Mouse (Mus musculus) myocyte (in vitro differentiated cells): ENCODE results near the gene Camta1. TPM values are rescaled to one million over a fixed set of nuclear protein-coding genes. Genes with fewer than 3 reads are reported as not detected.

Experiments used
- H3K27me3 ChIP-seq: one replicate; pipeline ENCODE4 v1.6.1; 2011; ENCODE audit not compliant: control insufficient read depth, insufficient read depth, insufficient read length
- H3K36me3 ChIP-seq: one replicate; pipeline ENCODE4 v1.6.1; 2011; ENCODE audit not compliant: control insufficient read depth, insufficient read depth
- H3K4me2 ChIP-seq: one replicate; pipeline ENCODE4 v1.6.1; 2011; ENCODE audit warnings: low read depth, control low read depth
- H3K4me3 ChIP-seq: one replicate; pipeline ENCODE4 v1.5.1; 2011; ENCODE audit warnings: mild to moderate bottlenecking, control low read depth, moderate library complexity
- H3K79me2 ChIP-seq: one replicate; pipeline ENCODE4 v1.6.1; 2011; ENCODE audit not compliant: control insufficient read depth, insufficient read depth
- H3ac ChIP-seq: one replicate; pipeline ENCODE4 v1.6.1; 2011; ENCODE audit not compliant: control insufficient read depth, insufficient read length
- CEBPB ChIP-seq: IDR thresholded peaks from 2 replicates; pipeline ENCODE4 v1.6.1; 2011; ENCODE audit warnings: mild to moderate bottlenecking, moderate library complexity; ENCODE audit not compliant: poor library complexity, insufficient read depth, severe bottlenecking
- E2F4 ChIP-seq: IDR thresholded peaks from one replicate; pipeline ENCODE4 v1.6.1; 2011; ENCODE audit warnings: mild to moderate bottlenecking, control low read depth, moderate library complexity; ENCODE audit not compliant: insufficient read depth
- MAX ChIP-seq: IDR thresholded peaks from one replicate; pipeline ENCODE4 v1.6.1; 2011; ENCODE audit warnings: low read depth, mild to moderate bottlenecking, control low read depth
- MYOD1 ChIP-seq, 3 experiments: IDR thresholded peaks; one replicate each; pipeline ENCODE4 v1.6.1; 2011; ENCODE audit warnings: control low read depth in 2 of 3, low read depth in 2 of 3, mild to moderate bottlenecking in 2 of 3, moderate library complexity in 1 of 3; ENCODE audit not compliant: insufficient read length in 2 of 3, control insufficient read depth in 1 of 3
- MYOG ChIP-seq, 3 experiments: IDR thresholded peaks; one replicate each; pipeline ENCODE4 v1.6.1; 2011; ENCODE audit warnings: control low read depth in 2 of 3, low read depth in 2 of 3, mild to moderate bottlenecking in 2 of 3; ENCODE audit not compliant: insufficient read length in 2 of 3, control insufficient read depth in 1 of 3, insufficient read depth in 1 of 3
- POLR2A ChIP-seq: IDR thresholded peaks from one replicate; pipeline ENCODE4 v1.6.1; 2011; ENCODE audit warnings: low read depth, mild to moderate bottlenecking, control low read depth, moderate library complexity; ENCODE audit not compliant: insufficient read length
- POLR2AphosphoS2 ChIP-seq: IDR thresholded peaks from one replicate; pipeline ENCODE4 v1.6.1; 2011; ENCODE audit warnings: low read depth, control low read depth; ENCODE audit not compliant: insufficient read length
- REST ChIP-seq: IDR thresholded peaks from one replicate; pipeline ENCODE4 v1.6.1; 2011; ENCODE audit warnings: mild to moderate bottlenecking, control low read depth, moderate library complexity; ENCODE audit not compliant: insufficient read depth, insufficient read length
- SRF ChIP-seq: IDR thresholded peaks from one replicate; pipeline ENCODE4 v1.6.1; 2011; ENCODE audit warnings: low read depth; ENCODE audit not compliant: control insufficient read depth, insufficient read length
- TCF12 ChIP-seq: IDR thresholded peaks from one replicate; pipeline ENCODE4 v1.6.1; 2011; ENCODE audit warnings: mild to moderate bottlenecking, control low read depth; ENCODE audit not compliant: poor library complexity, insufficient read depth, severe bottlenecking
- TCF3 ChIP-seq: IDR thresholded peaks from one replicate; pipeline ENCODE4 v1.6.1; 2011; ENCODE audit warnings: low read depth, control low read depth; ENCODE audit not compliant: insufficient read length
- USF1 ChIP-seq: IDR thresholded peaks from one replicate; pipeline ENCODE4 v1.6.1; 2011; ENCODE audit warnings: low read depth, mild to moderate bottlenecking, control low read depth, moderate library complexity
- polyA plus RNA-seq: library from polyadenylated mRNA; unstranded; fragments of >200 nt; fragmentation: generic; extraction: Trizol; gene quantifications from one replicate; pipeline ENCODE4 v1.2.1, GENCODE M21; 2012; ENCODE audit warnings: missing spikeins

Camta1 gene
- polyA plus RNA-seq, 1 experiment = 40.6 TPM

- Histone ChIP-seq H3K27me3 (peaks cover 6% of the 10 kb centered on the region), H3K36me3 (no peaks in the 10 kb centered on the region), H3K4me3 (no peak overlapping the region), H3ac (no peak overlapping the region), H3K79me2 (no peaks in the 10 kb centered on the region), H3K4me2 (no peak overlapping the region)
- TF ChIP-seq E2F4 = no peak
- no peak for TF ChIP-seq MYOG (IDR thresholded peaks at IDR 0.05; ENCODE audit: control insufficient read depth in 1 of 3, insufficient read depth in 1 of 3, insufficient read length in 2 of 3, low read depth in 2 of 3)
- TF ChIP-seq TCF12 = no peak
- no peak for TF ChIP-seq MYOD1 (IDR thresholded peaks at IDR 0.05; ENCODE audit: control insufficient read depth in 1 of 3, insufficient read length in 2 of 3, low read depth in 2 of 3)
- no peak for TF ChIP-seq CEBPB
- TF ChIP-seq POLR2AphosphoS2 = no peak
- no peak for TF ChIP-seq SRF
- no peak for TF ChIP-seq MAX
- TF ChIP-seq POLR2A = no peak
- no peak for TF ChIP-seq TCF3
- no peak for TF ChIP-seq USF1
- TF ChIP-seq REST = no peak
These were observed 224.3 kb downstream of the Camta1 start for GRCm38 (mm10) chr4:151637348-151637747.

- Histone ChIP-seq H3K36me3 (no peaks in the 10 kb centered on the region), H3K79me2 (no peaks in the 10 kb centered on the region), H3ac (no peak overlapping the region), H3K27me3 (peaks cover under 1% of the 10 kb centered on the region), H3K4me3 (no peak overlapping the region), H3K4me2 (peak overlapping the region; percentile 42)
- TF ChIP-seq USF1 (no peak), POLR2A (no peak), MAX (no peak), MYOD1 (IDR thresholded peaks at IDR 0.05; ENCODE audit: control insufficient read depth in 1 of 3, insufficient read length in 2 of 3, low read depth in 2 of 3) (no peak), SRF (no peak), POLR2AphosphoS2 (no peak), REST (no peak), TCF3 (no peak), MYOG (IDR thresholded peaks at IDR 0.05; ENCODE audit: control insufficient read depth in 1 of 3, insufficient read depth in 1 of 3, insufficient read length in 2 of 3, low read depth in 2 of 3) (no peak), CEBPB (no peak), TCF12 (no peak), E2F4 (no peak)
These were observed 226.9 kb downstream of the Camta1 start for GRCm38 (mm10) chr4:151634771-151635170.

GRCm38 (mm10) chr4:151633795-151634194, 227.9 kb downstream of the Camta1 start:
- no peak for TF ChIP-seq MYOD1 (IDR thresholded peaks at IDR 0.05; ENCODE audit: control insufficient read depth in 1 of 3, insufficient read length in 2 of 3, low read depth in 2 of 3)
- TF ChIP-seq MYOG (IDR thresholded peaks at IDR 0.05; ENCODE audit: control insufficient read depth in 1 of 3, insufficient read depth in 1 of 3, insufficient read length in 2 of 3, low read depth in 2 of 3) = no peak
- TF ChIP-seq TCF12 = no peak
- H3K4me3 ChIP-seq = no peak overlapping the region
- no peaks in the 10 kb centered on the region for H3K36me3 ChIP-seq
- peaks cover 1% of the 10 kb centered on the region for H3K27me3 ChIP-seq
- H3K4me2 ChIP-seq = no peak overlapping the region
- no peak overlapping the region for H3ac ChIP-seq
- no peaks in the 10 kb centered on the region for H3K79me2 ChIP-seq

GRCm38 (mm10) chr4:151632321-151632720, 229.4 kb downstream of the Camta1 start:
- no peaks in the 10 kb centered on the region for H3K36me3 ChIP-seq
- peaks cover 5% of the 10 kb centered on the region for H3K27me3 ChIP-seq
- no peak overlapping the region for H3ac ChIP-seq
- TF ChIP-seq MAX (no peak), POLR2AphosphoS2 (no peak), TCF3 (no peak), MYOD1 (IDR thresholded peaks at IDR 0.05; ENCODE audit: control insufficient read depth in 1 of 3, insufficient read length in 2 of 3, low read depth in 2 of 3) (no peak), USF1 (no peak), E2F4 (no peak), REST (no peak), TCF12 (no peak)
- no peak overlapping the region for H3K4me3 ChIP-seq
- no peaks in the 10 kb centered on the region for H3K79me2 ChIP-seq
- H3K4me2 ChIP-seq = no peak overlapping the region

- H3K36me3 ChIP-seq = no peaks in the 10 kb centered on the region
- H3K79me2 ChIP-seq = no peaks in the 10 kb centered on the region
- peaks cover 5% of the 10 kb centered on the region for H3K27me3 ChIP-seq
- H3ac ChIP-seq = no peak overlapping the region
- no peak overlapping the region for H3K4me3 ChIP-seq
- TF ChIP-seq CEBPB (no peak), POLR2AphosphoS2 (no peak), SRF (no peak)
- H3K4me2 ChIP-seq = no peak overlapping the region
These were observed 231.0 kb downstream of the Camta1 start for GRCm38 (mm10) chr4:151630664-151631063.
